Mouse (Mus musculus): Measurements from ENCODE around the gene Fli1.

The Fli1 gene

GRCm38 (mm10) chr9:32409060-32409961 lies 133.3 kb downstream of the Fli1 start:
- DNase-seq (ENCODE audit: low read depth, low spot score), result no peak

- no peak for DNase-seq (ENCODE audit: low read depth, low spot score)
Observed at GRCm38 (mm10) chr9:32408730-32409059, 134.0 kb downstream of the Fli1 start.

GRCm38 (mm10) chr9:32405191-32405925 lies 137.3 kb downstream of the Fli1 start:
- DNase-seq (ENCODE audit: low read depth, low spot score), result peak; percentile 50

- no peak for DNase-seq (ENCODE audit: low read depth, low spot score)
Observed at GRCm38 (mm10) chr9:32400662-32401161, 141.9 kb downstream of the Fli1 start.

GRCm38 (mm10) chr9:32400212-32400611 lies 142.4 kb downstream of the Fli1 start:
- no peak for DNase-seq (ENCODE audit: low read depth, low spot score)

- DNase-seq (ENCODE audit: low read depth, low spot score), result no peak
Observed at GRCm38 (mm10) chr9:32394761-32395161, 147.9 kb downstream of the Fli1 start.

GRCm38 (mm10) chr9:32392716-32393115 lies 149.9 kb downstream of the Fli1 start:
- DNase-seq (ENCODE audit: low read depth, low spot score), result no peak

GRCm38 (mm10) chr9:32391701-32392100 lies 151.0 kb downstream of the Fli1 start:
- DNase-seq (ENCODE audit: low read depth, low spot score), result peak; percentile 69

- no peak for DNase-seq (ENCODE audit: low read depth, low spot score)
Observed at GRCm38 (mm10) chr9:32391092-32391491, 151.6 kb downstream of the Fli1 start.

- DNase-seq (ENCODE audit: low read depth, low spot score), result no peak
Observed at GRCm38 (mm10) chr9:32388120-32388519, 154.5 kb downstream of the Fli1 start.

- no peak for DNase-seq (ENCODE audit: low read depth, low spot score)
Observed at GRCm38 (mm10) chr9:32384906-32385305, 157.8 kb downstream of the Fli1 start.

- DNase-seq (ENCODE audit: low read depth, low spot score), result no peak
Observed at GRCm38 (mm10) chr9:32376863-32377590, 165.6 kb downstream of the Fli1 start.

- DNase-seq (ENCODE audit: low read depth, low spot score), result no peak
Observed at GRCm38 (mm10) chr9:32376031-32376430, 166.6 kb downstream of the Fli1 start.

GRCm38 (mm10) chr9:32373656-32374055 lies 169.0 kb downstream of the Fli1 start:
- no peak for DNase-seq (ENCODE audit: low read depth, low spot score)
